Comparison of ENCODE assay signal across 24 mouse cellular contexts in the genomic region with DNA sequence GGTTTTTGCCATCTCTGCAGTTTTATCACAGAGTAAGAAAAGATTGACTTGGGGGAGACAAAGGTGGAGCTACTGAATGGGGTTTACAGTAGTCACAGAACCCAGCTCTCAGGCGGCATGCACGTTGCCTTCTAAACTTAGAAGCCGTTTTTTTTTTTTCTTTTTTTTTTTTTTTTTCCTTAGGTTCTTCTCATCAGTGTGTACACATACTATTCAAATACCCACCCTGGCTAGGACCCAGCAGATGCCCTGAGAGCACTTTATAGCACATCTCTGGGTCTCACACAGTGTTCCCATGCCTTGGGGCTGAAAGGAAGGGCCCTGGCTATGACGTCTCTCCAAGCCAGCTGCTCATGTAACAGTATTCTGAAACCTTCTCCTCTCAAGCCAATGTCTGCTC. TPM values are rescaled to one million over a fixed set of nuclear protein-coding genes. Genes with fewer than 3 reads are reported as not detected.
"Had no signal": no experiment of that assay in that cellular context is flagged by ENCODE, and none has a peak within 500 bp of the region (broad histone marks: within the 10 kb centered on the region; RNA-seq: fewer than 3 reads in every experiment).

No protein-coding gene starts in this region.

- H3K27me3 ChIP-seq: lung, embryonic 15.5 days; megakaryocyte, embryonic 14.5 days; midbrain, embryonic 13.5 days; neural tube, embryonic 12.5 days; stomach, embryonic 15.5 days had no signal

- H3K4me2 ChIP-seq: lung, embryonic 15.5 days; midbrain, embryonic 11.5 days; midbrain, embryonic 13.5 days; neural tube, embryonic 12.5 days; stomach, embryonic 15.5 days had no signal

- H3K36me3 ChIP-seq: lung, embryonic 15.5 days; midbrain, embryonic 13.5 days; neural tube, embryonic 12.5 days; stomach, embryonic 15.5 days had no signal

- H3K9ac ChIP-seq: liver, postnatal 0 days; lung, embryonic 15.5 days; midbrain, embryonic 13.5 days; neural tube, embryonic 12.5 days; stomach, embryonic 15.5 days had no signal

- H3K27ac ChIP-seq: lung, embryonic 15.5 days; macrophage; midbrain, embryonic 13.5 days; neural tube, embryonic 12.5 days; stomach, embryonic 15.5 days; stomach, postnatal 0 days had no signal

- H3K9me3 ChIP-seq: lung, embryonic 15.5 days; midbrain, embryonic 13.5 days; neural tube, embryonic 12.5 days; stomach, embryonic 15.5 days had no signal

- H3K4me3 ChIP-seq: lung, embryonic 15.5 days; megakaryocyte, embryonic 14.5 days; midbrain, embryonic 13.5 days; neural tube, embryonic 12.5 days; stomach, embryonic 15.5 days had no signal

- H3K4me1 ChIP-seq: lung, embryonic 15.5 days; megakaryocyte, embryonic 14.5 days; midbrain, embryonic 13.5 days; neural tube, embryonic 12.5 days; stomach, embryonic 15.5 days had no signal

- ATAC-seq: liver, postnatal 0 days; lung, postnatal 0 days; midbrain, embryonic 13.5 days had no signal

- DNase-seq: liver, postnatal 0 days; lung, adult 2 months; lung, postnatal 14 days; lung, postnatal 36 days; right cerebral cortex, postnatal 14 days; thymus, adult 2 months; thymus, postnatal 25 days; thymus, postnatal 4 days had no signal

RNA-seq across cellular contexts. Expression of a gene that starts 23.4 kb away (rescaled TPM):
- total RNA-seq: megakaryocyte progenitor cell, adult 5-6 weeks; midbrain, postnatal 0 days; monocyte, adult 5-6 weeks; neutrophil, adult 5-6 weeks had no signal
- polyA plus RNA-seq: liver, postnatal 0 days; lung, adult 2 months; lung, embryonic 15.5 days; lung, postnatal 0 days; macrophage; midbrain, embryonic 11.5 days; midbrain, embryonic 13.5 days; neural tube, embryonic 12.5 days; spleen, adult 2 months; stomach, embryonic 15.5 days; stomach, postnatal 0 days; testis, adult 2 months; thymus, adult 2 months; urinary bladder, adult 2 months had no signal
